Mouse (Mus musculus) bone marrow, adult 2 months (tissue): ENCODE data around the gene Itgb4. TPM values are rescaled to one million over a fixed set of nuclear protein-coding genes. Genes with fewer than 3 reads are reported as not detected.
A peak's percentile ranks its signal among the peaks of the same experiment; 100 is the strongest.
"Not testable (repeated sequence)": the region's sequence is repeated elsewhere in the genome, so short reads cannot be mapped to it uniquely, and the experiment has no call there.

Experiments
- H3K27ac ChIP-seq: fragments of 200-500 bp; 2 replicates; pipeline ENCODE4 v1.5.1; 2012; ENCODE audit warnings: low read depth, mild to moderate bottlenecking, control low read depth, inconsistent platforms, low read length; ENCODE audit not compliant: control insufficient read depth, poor library complexity, insufficient read depth
- H3K4me1 ChIP-seq: fragments of 200-500 bp; 2 replicates; pipeline ENCODE4 v1.6.1; 2011; ENCODE audit warnings: low read length; ENCODE audit not compliant: control insufficient read depth, insufficient read depth
- H3K4me3 ChIP-seq: fragments of 200-500 bp; replicated peaks from 2 replicates; pipeline ENCODE3; 2011; ENCODE audit warnings: mild to moderate bottlenecking, low read depth, low read length, control low read depth; ENCODE audit not compliant: control insufficient read depth
- CTCF ChIP-seq: fragments of 200-500 bp; IDR thresholded peaks from 2 replicates; pipeline ENCODE4 v1.5.1; 2011; ENCODE audit warnings: low read length, control low read depth; ENCODE audit not compliant: control insufficient read depth, insufficient read depth
- POLR2A ChIP-seq: fragments of 200-500 bp; IDR thresholded peaks from 2 replicates; pipeline ENCODE4 v1.6.1; 2011; ENCODE audit warnings: low read depth, mild to moderate bottlenecking, control low read depth, low read length, borderline replicate concordance; ENCODE audit not compliant: control insufficient read depth
- WGBS: fragments of 180-500 bp; shearing (Covaris S2); methylation state at CpG from one replicate; pipeline ENCODE4 v1.1.7; 2018; 5-methylcytosine and 5-hydroxymethylcytosine counted together
- polyA plus RNA-seq: library from polyadenylated mRNA; stranded (reverse); fragments of >200 nt; gene quantifications from 2 replicates; pipeline ENCODE4 v1.2.4, GENCODE M21; 2011; ENCODE audit warnings: low replicate concordance; ENCODE audit not compliant: missing spikeins, insufficient read depth, insufficient read length

Itgb4 gene
- polyA plus RNA-seq, 1 experiment, result 1.7 TPM

DNA sequence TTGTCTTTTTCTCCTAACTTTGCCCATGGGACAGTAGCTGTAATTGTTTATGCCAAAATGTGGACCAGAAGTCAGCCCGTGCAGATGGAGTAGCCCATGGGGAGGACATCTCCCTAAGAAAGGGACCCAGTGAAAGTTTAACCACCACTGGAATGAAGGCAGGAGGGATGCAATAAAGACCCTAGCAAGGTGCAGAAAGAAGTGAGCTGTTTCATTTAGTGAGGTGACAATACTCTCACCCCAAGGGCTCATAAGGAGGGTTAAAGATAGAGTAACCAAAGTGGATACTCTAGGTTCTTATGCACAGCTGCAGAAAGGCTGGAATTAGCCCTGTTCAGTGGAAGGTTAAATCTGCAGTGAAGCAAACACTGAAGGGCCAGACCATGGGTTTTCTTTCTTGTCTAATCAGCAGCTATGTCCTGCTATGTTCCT lies 44.9 kb downstream of the Itgb4 start:
- Histone ChIP-seq H3K4me3 (no peak overlapping the region), H3K4me1 (no peaks in the 10 kb centered on the region), H3K27ac (no peak overlapping the region)
- no peak for TF ChIP-seq POLR2A
- TF ChIP-seq CTCF, result no peak
- WGBS, result 89% methylated on average over 1 of the region's 1 CpGs

GRCm38 (mm10) chr11:116019976-116020411 lies 45.5 kb downstream of the Itgb4 start:
- Histone ChIP-seq H3K4me3 (no peak overlapping the region), H3K4me1 (no peaks in the 10 kb centered on the region), H3K27ac (peak overlapping the region; percentile 38; the same call in 1 of the 2 replicates)
- TF ChIP-seq CTCF (no peak), POLR2A (no peak)
- WGBS, result 87% methylated on average over 2 of the region's 2 CpGs

DNA sequence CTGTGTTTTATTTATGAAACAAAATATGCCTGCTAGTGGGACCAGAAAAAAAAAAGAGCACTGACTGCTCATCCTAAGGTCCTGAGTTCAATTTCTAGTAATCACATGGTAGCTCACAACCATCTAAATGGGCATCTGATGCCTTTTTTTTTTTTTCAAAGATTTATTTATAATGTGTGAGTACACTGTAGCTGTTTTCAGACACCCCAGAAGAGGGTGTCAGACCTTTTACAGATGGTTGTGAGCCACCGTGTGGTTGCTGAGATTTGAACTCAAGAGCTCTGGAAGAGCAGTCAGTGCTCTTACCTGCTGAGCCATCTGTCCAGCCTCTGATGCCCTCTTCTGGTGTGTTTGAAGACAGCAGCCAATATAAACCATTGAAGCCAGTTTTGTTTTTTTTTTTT lies 46.0 kb downstream of the Itgb4 start:
- Histone ChIP-seq H3K4me1 (no peaks in the 10 kb centered on the region), H3K27ac (no peak overlapping the region), H3K4me3 (no peak overlapping the region)
- no peak for TF ChIP-seq CTCF
- no peak for TF ChIP-seq POLR2A
- WGBS, result 17% methylated on average over 1 of the region's 1 CpGs

- whole genome bisulfite sequencing, result 66% methylated on average over 6 of the region's 6 CpGs
- no peak for TF ChIP-seq CTCF
- no peak for TF ChIP-seq POLR2A
- Histone ChIP-seq H3K27ac (no peak overlapping the region), H3K4me3 (no peak overlapping the region), H3K4me1 (no peaks in the 10 kb centered on the region)
Measured at GRCm38 (mm10) chr11:116021328-116022220, 47.1 kb downstream of the Itgb4 start.

DNA sequence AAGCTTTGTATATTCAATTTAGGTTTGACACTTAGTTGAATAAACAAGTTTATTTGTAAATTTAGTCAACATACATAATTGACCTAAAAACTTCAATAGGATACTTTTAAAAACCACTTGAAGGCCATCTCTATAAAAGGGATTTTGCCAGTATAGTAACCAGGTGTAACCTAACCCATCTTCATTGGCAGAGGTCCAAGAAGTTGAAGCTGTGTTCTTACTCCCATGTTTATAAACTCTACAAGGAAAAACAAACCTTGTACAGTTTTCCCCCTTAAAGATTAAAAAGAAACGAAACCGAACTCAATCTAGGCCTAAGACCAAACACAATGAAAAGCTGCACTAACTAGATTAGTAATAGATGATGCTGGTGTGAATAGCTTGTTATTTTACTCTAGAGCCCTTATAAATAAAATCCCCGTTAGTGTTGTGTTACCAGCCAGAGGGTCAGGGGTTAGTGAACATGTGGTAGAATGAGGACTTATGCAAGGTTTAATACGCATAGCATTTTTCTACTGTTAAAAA lies 47.8 kb downstream of the Itgb4 start:
- Histone ChIP-seq H3K4me1 (no peaks in the 10 kb centered on the region), H3K4me3 (no peak overlapping the region), H3K27ac (no peak overlapping the region)
- 49% methylated on average over 4 of the region's 4 CpGs for WGBS
- no peak for TF ChIP-seq CTCF
- TF ChIP-seq POLR2A, result no peak

- 1% methylated on average over 18 of the region's 18 CpGs for WGBS
- Histone ChIP-seq H3K4me3 (peak overlapping the region; percentile 97), H3K27ac (peak overlapping the region; percentile 99)
- H3K4me1 ChIP-seq, result not testable (repeated sequence)
Measured at GRCm38 (mm10) chr11:116023074-116023770, 48.7 kb downstream of the Itgb4 start.

GRCm38 (mm10) chr11:116023771-116024355 lies 49.4 kb downstream of the Itgb4 start:
- H3K4me3 ChIP-seq, result peak overlapping the region; percentile 97
- H3K27ac ChIP-seq, result peak overlapping the region; percentile 99
- TF ChIP-seq POLR2A (peak; percentile 52; the same call in 1 of the 2 replicates), CTCF (peak; percentile 70)
- peaks cover 2% of the 10 kb centered on the region for H3K4me1 ChIP-seq
- WGBS, result 1% methylated on average over 57 of the region's 57 CpGs

- TF ChIP-seq CTCF (no peak), POLR2A (peak; percentile 100)
- H3K4me3 ChIP-seq, result peak overlapping the region; percentile 97
- peaks cover 2% of the 10 kb centered on the region for H3K4me1 ChIP-seq
- H3K27ac ChIP-seq, result peak overlapping the region; percentile 99
- WGBS, result under 1% methylated on average over 37 of the region's 37 CpGs
Measured at GRCm38 (mm10) chr11:116024356-116024808, 49.9 kb downstream of the Itgb4 start.
